Mouse (Mus musculus): ENCODE measurements around the gene Nek2.
A peak's percentile ranks its signal among the peaks of the same experiment; 100 is the strongest.

The Nek2 gene

DNA sequence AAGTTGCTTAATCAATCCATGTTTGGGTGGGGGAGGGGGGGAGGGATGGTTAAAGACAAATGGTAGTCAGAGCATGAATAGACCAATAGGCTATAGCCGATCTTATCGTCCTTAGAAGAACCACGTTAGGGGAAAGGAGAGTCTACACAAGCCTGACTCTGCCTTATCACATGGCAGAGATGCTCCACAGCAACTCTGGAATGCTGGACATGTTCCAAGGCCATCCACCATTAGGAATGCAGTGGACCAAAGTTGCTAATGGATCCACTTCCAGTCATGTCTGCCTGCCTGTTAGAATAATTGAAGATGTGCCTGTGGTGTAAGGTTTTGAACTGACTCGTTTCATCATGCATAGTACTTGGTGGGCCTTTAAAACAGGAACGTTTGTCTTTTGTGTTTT is 40.0 kb downstream of the Nek2 start:
- DNase-seq, result peak; percentile 37

DNA sequence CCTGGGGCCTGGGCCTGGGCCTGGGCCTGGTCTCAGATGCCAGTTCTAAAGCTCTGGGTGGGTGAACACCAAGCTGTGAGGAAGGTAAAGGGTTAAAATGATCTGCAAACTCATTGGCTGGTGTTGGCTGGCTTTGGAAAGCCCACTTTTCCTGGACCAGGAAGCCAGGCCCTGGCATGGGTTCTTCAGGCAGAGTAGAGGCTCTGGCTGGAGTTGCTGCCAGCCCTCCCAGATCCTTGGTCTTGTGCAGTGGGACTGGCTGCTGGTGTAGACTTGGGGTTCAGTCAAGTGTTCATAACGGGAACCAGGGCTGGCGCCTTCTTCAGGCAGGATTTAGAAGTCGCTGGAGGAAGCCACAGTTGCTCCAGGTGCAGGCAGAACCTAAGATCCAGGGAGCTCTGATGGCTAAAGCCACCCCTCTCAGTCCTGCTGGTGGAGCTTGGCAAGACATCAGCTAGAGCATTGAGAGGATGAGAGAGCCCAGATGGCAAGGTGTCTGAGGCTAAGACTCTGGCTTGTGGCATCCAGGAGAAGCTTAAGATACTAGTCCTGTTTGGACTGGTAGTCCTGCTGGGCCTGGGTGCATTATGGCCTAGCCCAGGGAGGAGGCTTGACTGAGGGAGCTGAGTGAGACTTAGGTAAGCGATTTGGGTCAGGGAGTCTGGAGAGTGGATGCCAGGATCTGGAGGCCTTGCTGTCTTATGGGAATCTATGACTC is 42.7 kb downstream of the Nek2 start:
- no peak for DNase-seq

DNA sequence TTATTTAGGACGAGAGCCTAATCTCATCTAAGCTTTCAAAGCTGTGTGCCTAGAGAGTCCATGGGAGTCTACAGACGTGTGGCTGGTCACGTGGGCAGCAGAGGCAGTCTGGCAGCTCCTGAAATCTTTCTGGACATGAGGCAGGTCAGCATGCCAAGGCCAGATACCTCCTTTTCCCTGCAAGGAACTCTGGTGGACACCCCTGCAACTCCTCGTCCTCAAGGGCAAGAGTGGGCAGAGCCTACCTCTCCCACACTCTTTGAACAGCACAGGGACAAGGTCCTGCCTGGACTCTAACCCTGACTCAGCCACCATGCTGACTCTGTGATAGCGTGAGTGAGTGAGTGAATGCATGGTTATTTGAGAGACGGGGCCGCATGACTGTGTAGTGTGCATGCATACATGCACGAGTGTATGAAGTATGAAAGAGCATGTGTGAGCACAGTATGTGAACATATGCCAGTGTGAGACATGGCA is 43.3 kb downstream of the Nek2 start:
- DNase-seq, result no peak

DNA sequence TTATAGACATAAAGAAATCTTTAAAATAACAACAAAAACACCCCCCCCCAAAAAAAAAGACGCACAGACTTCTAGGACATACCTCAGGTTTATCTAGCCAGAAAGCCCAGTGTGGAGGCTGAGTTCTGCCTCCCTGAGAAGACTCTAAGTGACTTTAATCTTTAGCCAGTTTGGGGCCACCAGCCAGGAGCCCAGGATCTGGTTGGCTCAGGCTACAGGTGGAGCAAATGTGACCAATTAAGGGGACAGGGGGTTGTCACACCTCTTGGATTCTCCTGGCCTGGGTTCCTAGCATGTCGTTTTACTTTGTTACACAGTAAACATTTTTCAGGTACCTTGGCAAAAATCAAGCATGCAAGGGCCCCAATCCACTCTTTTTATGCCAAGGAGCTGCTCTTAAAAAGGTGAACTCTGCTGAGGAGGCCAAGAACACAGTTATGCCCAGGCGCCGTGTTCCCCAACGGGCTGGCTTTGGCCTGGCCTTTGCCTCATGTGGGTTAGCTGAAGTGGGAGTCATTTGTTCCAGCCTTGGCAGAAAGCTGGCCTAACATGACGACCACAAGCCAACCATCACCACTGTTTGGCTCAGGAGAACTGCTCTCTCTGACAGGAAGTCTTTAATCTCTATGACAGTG is 50.9 kb downstream of the Nek2 start:
- no peak for DNase-seq

DNA sequence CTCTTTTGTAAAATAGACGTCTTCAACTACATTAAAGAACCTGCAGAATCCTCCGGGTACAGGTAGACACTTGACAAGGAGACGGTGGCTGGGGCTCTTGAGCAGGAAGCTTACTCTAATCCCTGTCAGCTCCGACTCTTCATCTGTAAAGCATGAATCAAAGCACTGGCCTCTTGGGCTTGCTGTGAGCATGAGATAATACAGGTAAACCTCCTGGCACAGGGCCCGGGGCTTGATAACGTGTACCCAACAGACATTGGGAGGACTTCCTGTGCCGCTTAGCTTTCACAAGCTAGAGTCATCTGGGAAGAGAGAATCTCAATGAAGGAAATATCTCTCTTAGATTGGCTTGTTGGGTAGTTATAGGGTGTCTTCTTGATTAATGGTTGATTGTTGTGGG is 53.8 kb downstream of the Nek2 start:
- peak; percentile 19 for DNase-seq

DNA sequence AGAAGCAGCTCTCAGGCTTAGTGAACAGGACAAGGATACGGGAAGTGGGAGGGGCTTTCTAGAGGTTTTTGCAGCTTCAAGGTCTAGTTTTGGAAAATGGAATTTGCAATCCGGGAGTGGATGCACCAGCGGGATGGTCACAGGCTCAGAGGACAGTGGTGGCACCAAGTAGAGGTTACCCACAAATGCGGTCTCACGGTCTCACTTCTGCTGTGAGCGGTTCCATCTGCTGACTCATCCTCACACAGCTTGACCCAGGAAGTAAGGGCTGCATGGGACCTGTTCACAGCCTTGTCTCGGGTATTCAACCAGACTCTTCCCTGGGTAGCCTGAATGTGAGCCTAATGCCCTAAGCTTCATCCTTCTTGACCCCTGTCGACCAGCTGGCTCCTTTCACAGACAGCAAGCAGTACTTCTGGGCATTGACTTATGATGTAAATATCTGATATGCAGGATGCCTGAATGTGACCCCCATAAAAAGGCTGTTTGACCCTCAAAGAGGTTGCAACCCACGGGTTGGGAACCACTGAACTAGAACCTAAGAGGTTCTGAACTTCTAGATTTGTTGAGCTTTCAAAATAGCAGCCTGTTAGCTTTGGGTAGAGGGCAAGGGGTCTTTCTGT is 54.5 kb downstream of the Nek2 start:
- DNase-seq, result peak; percentile 16

DNA sequence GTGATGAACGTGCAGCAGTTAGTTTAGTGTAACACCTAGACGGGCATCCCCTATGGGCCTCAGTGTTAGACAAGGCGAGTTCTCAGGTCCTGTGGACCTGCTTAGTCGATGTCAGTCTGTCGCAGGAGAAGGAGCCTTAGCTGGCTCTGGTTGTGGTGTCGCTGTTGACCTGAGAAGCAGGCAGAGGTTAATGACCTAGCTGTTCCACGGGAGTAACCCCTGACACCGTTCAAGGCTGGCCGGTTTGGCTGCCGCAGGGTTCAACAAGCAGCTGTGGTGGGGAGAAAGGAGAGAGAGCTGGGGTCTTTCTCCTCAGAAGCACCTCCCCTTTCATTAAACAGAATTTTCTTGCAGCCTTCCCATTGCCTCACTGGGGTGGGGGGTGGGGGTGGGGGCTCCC is 56.4 kb downstream of the Nek2 start:
- no peak for DNase-seq

DNA sequence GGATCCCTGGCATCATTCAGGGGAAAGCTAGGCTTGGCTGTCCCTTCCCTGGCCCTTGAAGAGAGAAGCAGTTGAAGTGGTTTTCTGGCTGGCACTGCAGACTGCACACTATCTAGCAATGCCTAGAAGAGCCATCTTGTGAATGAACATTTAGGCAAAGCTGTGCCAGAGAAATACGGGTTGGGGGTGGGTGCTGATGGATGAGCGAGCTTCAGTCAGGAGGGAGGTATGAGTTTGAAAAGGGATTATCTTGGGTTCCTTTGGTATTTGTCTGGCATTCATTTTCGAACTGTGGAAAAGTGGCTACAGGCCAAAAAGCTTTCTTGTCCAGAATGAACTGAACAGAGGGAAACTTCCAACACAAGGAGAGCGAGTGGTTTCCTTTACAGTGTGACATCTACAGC is 57.3 kb downstream of the Nek2 start:
- DNase-seq, result no peak

DNA sequence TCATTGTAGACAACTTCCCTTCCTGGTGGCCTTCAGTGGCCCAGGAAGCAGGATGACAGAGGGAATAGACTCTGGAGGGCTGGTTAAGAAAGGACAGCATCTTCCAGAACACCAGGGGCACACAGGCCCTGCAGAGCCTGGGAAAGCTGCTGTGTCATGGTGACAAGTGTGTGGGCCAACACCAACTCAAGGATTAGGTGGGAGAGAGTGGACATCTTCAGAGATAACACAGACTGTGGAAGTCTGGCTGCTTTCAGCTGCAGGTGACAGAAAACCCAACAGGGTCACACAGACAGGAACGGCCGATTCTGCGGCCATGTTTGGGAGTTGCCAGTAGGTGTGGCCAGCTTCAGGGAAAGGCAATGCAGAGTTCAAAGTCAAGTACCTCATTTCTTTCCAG is 59.0 kb downstream of the Nek2 start:
- no peak for DNase-seq

DNA sequence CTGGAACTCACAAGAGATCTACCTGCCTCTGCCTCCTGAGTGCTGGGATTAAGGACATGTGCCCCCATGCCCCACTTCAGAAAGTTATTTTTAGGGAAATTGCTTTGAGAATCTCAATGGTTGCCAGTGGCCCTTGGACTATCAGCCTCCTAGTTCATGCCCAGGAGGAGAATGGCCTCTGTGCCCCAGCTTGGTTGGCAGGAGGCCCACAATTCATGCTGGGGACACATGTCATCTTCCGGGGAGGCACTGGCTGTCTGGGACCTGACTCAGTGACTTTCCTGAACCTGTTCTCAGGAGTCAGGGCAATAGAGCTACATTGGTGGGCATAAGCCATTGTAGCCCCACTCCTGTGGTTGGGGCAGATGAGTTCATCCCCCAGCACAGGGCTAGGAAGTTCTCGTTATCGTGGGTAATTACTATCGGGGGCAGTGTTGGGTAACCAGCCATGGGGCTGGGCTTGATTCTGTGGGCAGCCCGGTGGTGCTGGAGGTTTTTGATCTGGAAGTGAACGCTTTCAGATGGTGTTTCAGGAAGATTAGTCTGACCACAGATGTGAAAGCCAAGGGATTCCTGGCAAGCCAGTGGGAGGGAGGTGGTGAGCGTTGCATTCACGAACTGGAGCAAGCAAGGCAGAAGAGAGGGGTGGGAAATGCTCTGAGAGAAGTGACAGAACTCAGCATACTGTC is 59.8 kb downstream of the Nek2 start:
- no peak for DNase-seq

DNA sequence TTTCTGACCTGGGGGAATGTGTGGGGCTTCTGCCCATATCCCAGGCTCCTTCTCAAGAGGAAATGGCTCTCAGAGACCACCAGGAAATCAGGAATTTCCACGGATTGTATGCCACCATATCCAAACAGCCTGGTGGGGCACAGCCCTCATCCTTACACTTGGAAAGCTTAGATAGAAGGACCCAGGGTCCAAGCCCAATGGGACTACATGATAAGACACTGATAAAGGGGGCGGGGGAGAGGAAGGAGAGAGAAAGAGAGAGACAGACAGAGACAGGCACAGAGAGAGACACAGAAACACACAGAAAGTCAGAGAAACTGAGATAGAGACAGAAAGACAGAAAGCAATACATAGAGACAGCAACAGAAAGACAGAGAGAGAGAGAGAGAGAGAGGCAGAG is 60.4 kb downstream of the Nek2 start:
- no peak for DNase-seq

Data from kidney, postnatal 10 days (tissue).